Mouse (Mus musculus) stomach, embryonic 14.5 days (tissue): ENCODE data around the gene Olfr653. TPM values are rescaled to one million over a fixed set of nuclear protein-coding genes. Genes with fewer than 3 reads are reported as not detected.

Source experiments
- ATAC-seq: fragments of 200-750 bp; cut with Nextera tagmentation; 2 replicates; pipeline ENCODE4 v1.8.0; 2017; ENCODE audit warnings: low read depth, moderate TSS enrichment; ENCODE audit not compliant: insufficient number of reproducible peaks, insufficient read depth, low FRiP score
- H3K27ac ChIP-seq: fragments of 300-500 bp; sonication (generic); 2 replicates; pipeline ENCODE4 v1.5.1; 2014; ENCODE audit warnings: mild to moderate bottlenecking, low read length, moderate library complexity, mixed read lengths
- H3K27me3 ChIP-seq: fragments of 300-500 bp; sonication (generic); 2 replicates; pipeline ENCODE4 v1.6.1; 2014; ENCODE audit warnings: low read length, control low read depth, mixed read lengths; ENCODE audit not compliant: control insufficient read depth, insufficient read depth
- H3K36me3 ChIP-seq: fragments of 300-500 bp; sonication (generic); 2 replicates; pipeline ENCODE4 v1.6.1; 2014; ENCODE audit warnings: mild to moderate bottlenecking, control low read depth, low read length, moderate library complexity, mixed read lengths; ENCODE audit not compliant: control insufficient read depth, insufficient read depth
- H3K4me1 ChIP-seq: fragments of 300-500 bp; sonication (generic); 2 replicates; pipeline ENCODE4 v1.6.1; 2014; ENCODE audit warnings: low read length, control low read depth, mixed read lengths; ENCODE audit not compliant: control insufficient read depth, insufficient read depth
- H3K4me2 ChIP-seq: fragments of 300-500 bp; sonication (generic); replicated peaks from 2 replicates; pipeline ENCODE4 v1.6.1; 2014; ENCODE audit warnings: low read depth, low read length, control low read depth
- H3K4me3 ChIP-seq: fragments of 300-500 bp; sonication (generic); 2 replicates; pipeline ENCODE4 v1.5.1; 2014; ENCODE audit warnings: low read depth, low read length, control low read depth
- H3K9ac ChIP-seq: fragments of 300-500 bp; sonication (generic); replicated peaks from 2 replicates; pipeline ENCODE4 v1.6.1; 2014; ENCODE audit warnings: low read depth, mild to moderate bottlenecking, control low read depth, low read length, moderate library complexity, mixed read lengths
- H3K9me3 ChIP-seq: fragments of 300-500 bp; sonication (generic); 2 replicates; pipeline ENCODE4 v1.6.1; 2016; ENCODE audit warnings: low read depth, low read length, control low read depth; ENCODE audit not compliant: control insufficient read depth
- WGBS: fragments of 180-500 bp; shearing (Covaris S2); extraction: QIAGEN DNeasy Blood & Tissue Kit; methylation state at CpG from one replicate; pipeline ENCODE4 v1.1.7; 2014; 5-methylcytosine and 5-hydroxymethylcytosine counted together
- polyA plus RNA-seq: library from polyadenylated mRNA; unstranded; fragments of >200 nt; fragmentation: Nextera tagmentation; extraction: Ambion mirVana; gene quantifications from 2 replicates; pipeline ENCODE4 v1.2.1, GENCODE M21; 2014

Olfr653 gene
- polyA plus RNA-seq: not detected in 2 replicates

DNA sequence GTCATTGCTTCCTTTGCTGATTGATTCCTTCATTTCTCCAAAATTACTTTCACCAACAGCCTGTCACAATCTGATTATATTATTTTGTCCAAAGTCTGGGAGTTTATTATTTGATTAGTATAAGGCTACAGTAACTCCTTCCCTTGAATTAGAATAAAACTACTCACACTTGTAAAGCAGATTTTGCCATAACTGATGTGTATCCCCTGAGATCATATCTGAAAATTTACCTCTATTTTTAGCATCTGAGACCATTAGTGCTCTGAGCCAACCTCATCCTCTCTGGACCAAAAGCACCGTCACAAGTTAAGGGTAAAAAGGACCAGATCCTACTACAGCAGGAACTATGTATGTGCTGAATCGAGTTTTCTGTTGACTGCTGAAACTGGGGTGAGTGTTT is at the start of gene Olfr653:
Gene Olfr653, plus strand, starts transcription at position 301 of the 400 bp plus-strand sequence.
- Histone ChIP-seq H3K9ac (no peak within 1 kb of the TSS), H3K36me3 (no peaks in the 10 kb centered on the region), H3K27ac (no peak within 1 kb of the TSS), H3K4me3 (no peak within 1 kb of the TSS), H3K9me3 (no peaks in the 10 kb centered on the region), H3K27me3 (no peaks in the 10 kb centered on the region), H3K4me2 (no peak within 1 kb of the TSS), H3K4me1 (no peaks in the 10 kb centered on the region)
- ATAC-seq: no peak
- WGBS: 68% methylated on average over 2 of the region's 2 CpGs

DNA sequence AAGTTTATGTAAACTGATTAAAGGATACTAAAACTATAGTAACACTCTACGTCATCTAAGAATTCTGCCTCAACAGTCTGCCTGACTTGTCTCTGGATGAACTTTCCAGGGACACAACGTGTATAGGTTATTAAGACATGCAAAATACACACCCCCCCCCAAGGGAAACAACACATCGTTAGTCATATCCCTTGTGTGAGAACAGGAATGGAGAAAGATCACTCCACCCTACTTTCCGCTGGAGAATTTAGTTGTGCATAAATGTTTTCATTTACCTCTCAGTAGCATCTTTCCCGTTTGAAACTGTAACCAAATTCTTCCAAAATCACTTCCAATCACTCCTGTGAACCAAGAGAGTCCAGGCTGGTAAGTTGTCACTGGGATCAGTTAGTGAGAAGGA is 27.3 kb upstream of the Olfr653 start, which contains the start of gene Olfr651:
Gene Olfr651, plus strand, starts transcription at position 301 of the 400 bp plus-strand sequence.
- no peaks in the 10 kb centered on the region for H3K4me1 ChIP-seq
- H3K4me2 ChIP-seq: no peak within 1 kb of the TSS
- H3K4me3 ChIP-seq: no peak within 1 kb of the TSS
- H3K9ac ChIP-seq: no peak within 1 kb of the TSS
- no peaks in the 10 kb centered on the region for H3K36me3 ChIP-seq
- WGBS: 71% methylated on average over 5 of the region's 5 CpGs
- no peak within 1 kb of the TSS for H3K27ac ChIP-seq
- H3K27me3 ChIP-seq: no peaks in the 10 kb centered on the region
- H3K9me3 ChIP-seq: no peaks in the 10 kb centered on the region
- ATAC-seq: no peak

GRCm38 (mm10) chr7:104552700-104553099 is 24.4 kb upstream of the Olfr653 start:
- H3K9me3 ChIP-seq: no peaks in the 10 kb centered on the region
- no peak overlapping the region for H3K27ac ChIP-seq
- no peak overlapping the region for H3K9ac ChIP-seq
- no peak overlapping the region for H3K4me3 ChIP-seq
- H3K4me2 ChIP-seq: no peak overlapping the region
- H3K27me3 ChIP-seq: no peaks in the 10 kb centered on the region
- no peaks in the 10 kb centered on the region for H3K36me3 ChIP-seq
- H3K4me1 ChIP-seq: no peaks in the 10 kb centered on the region
- 71% methylated on average over 1 of the region's 1 CpGs for WGBS
- no peak for ATAC-seq

DNA sequence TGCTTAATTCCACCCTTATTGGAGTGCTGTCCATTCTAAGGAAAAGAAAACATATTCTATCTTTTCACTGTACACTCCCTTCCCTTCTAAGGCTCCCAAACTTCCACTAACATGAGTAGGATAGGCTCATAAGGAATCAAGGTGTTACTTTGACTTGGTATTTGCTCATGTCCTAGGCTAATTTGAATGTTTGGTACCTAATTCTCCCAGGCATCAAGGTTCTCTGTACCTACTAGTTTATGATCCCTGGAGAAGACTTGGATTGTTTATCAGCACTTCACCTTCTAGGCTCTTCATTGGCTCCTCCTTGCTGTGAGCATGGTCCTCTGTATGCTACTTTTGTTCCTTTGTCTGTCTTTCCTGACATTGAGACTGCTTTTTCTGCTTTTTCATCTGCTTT is 16.5 kb upstream of the Olfr653 start, which contains the start of gene Olfr652:
Gene Olfr652, plus strand, starts transcription at position 301 of the 400 bp plus-strand sequence.
- no peaks in the 10 kb centered on the region for H3K4me1 ChIP-seq
- no peak within 1 kb of the TSS for H3K4me2 ChIP-seq
- H3K36me3 ChIP-seq: no peaks in the 10 kb centered on the region
- H3K9me3 ChIP-seq: no peaks in the 10 kb centered on the region
- no peak within 1 kb of the TSS for H3K4me3 ChIP-seq
- H3K27me3 ChIP-seq: no peaks in the 10 kb centered on the region
- no peak within 1 kb of the TSS for H3K9ac ChIP-seq
- no peak within 1 kb of the TSS for H3K27ac ChIP-seq
- ATAC-seq: no peak

DNA sequence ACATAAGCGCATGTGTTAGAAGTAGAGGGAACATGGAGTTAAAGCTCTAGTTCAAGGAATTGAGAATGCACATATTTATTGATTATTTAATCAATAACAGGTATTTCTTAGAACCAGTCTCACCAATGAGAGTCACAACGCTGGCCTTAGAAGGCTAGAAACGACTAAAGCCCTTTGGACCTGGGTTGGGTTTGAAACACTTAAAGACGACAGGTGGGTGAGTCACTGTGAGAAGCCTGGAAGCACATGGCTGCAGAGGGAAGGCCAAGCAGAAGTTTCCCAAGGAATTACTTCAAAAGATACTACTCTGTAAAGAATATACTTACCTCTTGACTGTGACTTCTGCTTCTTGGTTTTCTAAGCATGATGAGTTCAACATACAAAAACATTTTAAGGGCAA is 3.7 kb downstream of the Olfr653 start:
- no peak overlapping the region for H3K27ac ChIP-seq
- WGBS: 91% methylated on average over 4 of the region's 4 CpGs
- ATAC-seq: no peak

DNA sequence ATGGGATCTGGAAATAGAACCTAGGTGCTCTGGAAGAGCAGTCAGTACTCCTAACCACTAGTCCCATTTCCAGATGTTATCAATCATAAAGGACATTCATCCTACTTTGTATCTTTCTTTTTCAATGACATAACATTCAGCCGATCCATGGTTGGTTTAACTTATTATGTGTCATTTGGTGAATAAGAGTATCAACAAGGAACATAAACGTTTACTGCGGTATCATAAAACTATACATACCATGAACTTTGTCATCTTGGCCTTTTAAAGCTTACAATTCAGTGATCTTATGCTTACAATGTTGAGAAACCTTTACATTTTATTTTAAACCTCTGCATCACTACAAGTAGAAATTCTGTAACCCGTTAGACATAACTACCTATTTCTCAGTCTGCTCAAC is 4.3 kb downstream of the Olfr653 start:
- Histone ChIP-seq H3K9me3 (no peaks in the 10 kb centered on the region), H3K4me1 (no peaks in the 10 kb centered on the region), H3K27ac (no peak overlapping the region), H3K4me3 (no peak overlapping the region), H3K36me3 (no peaks in the 10 kb centered on the region), H3K4me2 (no peak overlapping the region), H3K27me3 (no peaks in the 10 kb centered on the region), H3K9ac (no peak overlapping the region)
- no peak for ATAC-seq
- 80% methylated on average over 4 of the region's 4 CpGs for WGBS

More for the DNA sequence above, 3.7 kb downstream of the Olfr653 start:
- no peak overlapping the region for H3K9ac ChIP-seq
- no peaks in the 10 kb centered on the region for H3K36me3 ChIP-seq
- H3K4me1 ChIP-seq: no peaks in the 10 kb centered on the region
- H3K9me3 ChIP-seq: no peaks in the 10 kb centered on the region
- H3K4me2 ChIP-seq: no peak overlapping the region
- no peak overlapping the region for H3K4me3 ChIP-seq
- H3K27me3 ChIP-seq: no peaks in the 10 kb centered on the region

GRCm38 (mm10) chr7:104586725-104587124 is 9.6 kb downstream of the Olfr653 start, which contains the start of gene Olfr654:
Olfr654 (plus strand) TSS chr7:104587025.
- Histone ChIP-seq H3K4me2 (no peak within 1 kb of the TSS), H3K4me3 (no peak within 1 kb of the TSS)
- ATAC-seq: no peak

GRCm38 (mm10) chr7:104588274-104588673 is 11.2 kb downstream of the Olfr653 start:
- no peaks in the 10 kb centered on the region for H3K27me3 ChIP-seq
- no peak overlapping the region for H3K27ac ChIP-seq
- H3K9me3 ChIP-seq: no peaks in the 10 kb centered on the region
- WGBS: 87% methylated on average over 5 of the region's 5 CpGs
- H3K4me2 ChIP-seq: no peak overlapping the region
- H3K9ac ChIP-seq: no peak overlapping the region
- ATAC-seq: no peak
- no peaks in the 10 kb centered on the region for H3K36me3 ChIP-seq
- no peak overlapping the region for H3K4me3 ChIP-seq
- no peaks in the 10 kb centered on the region for H3K4me1 ChIP-seq

More at GRCm38 (mm10) chr7:104586725-104587124, 9.6 kb downstream of the Olfr653 start, which contains the start of gene Olfr654:
- WGBS: 75% methylated on average over 4 of the region's 4 CpGs
- Histone ChIP-seq H3K4me1 (no peaks in the 10 kb centered on the region), H3K36me3 (no peaks in the 10 kb centered on the region), H3K27me3 (no peaks in the 10 kb centered on the region), H3K9ac (no peak within 1 kb of the TSS), H3K27ac (no peak within 1 kb of the TSS), H3K9me3 (no peaks in the 10 kb centered on the region)

GRCm38 (mm10) chr7:104601679-104602078 is 24.6 kb downstream of the Olfr653 start, which contains the start of gene Olfr655:
Olfr655 (minus strand) TSS chr7:104601779.
- WGBS: 87% methylated on average over 2 of the region's 2 CpGs
- no peaks in the 10 kb centered on the region for H3K36me3 ChIP-seq
- H3K4me3 ChIP-seq: no peak within 1 kb of the TSS
- no peak within 1 kb of the TSS for H3K27ac ChIP-seq
- no peak within 1 kb of the TSS for H3K9ac ChIP-seq
- no peaks in the 10 kb centered on the region for H3K9me3 ChIP-seq
- H3K4me1 ChIP-seq: no peaks in the 10 kb centered on the region
- ATAC-seq: no peak
- no peaks in the 10 kb centered on the region for H3K27me3 ChIP-seq
- H3K4me2 ChIP-seq: no peak within 1 kb of the TSS
